Mouse (Mus musculus) myocyte (in vitro differentiated cells): ENCODE data around the gene Erp44.

Source experiments
- MYOD1 ChIP-seq, 3 experiments: IDR thresholded peaks; one replicate each; pipeline ENCODE4 v1.6.1; 2011; ENCODE audit warnings: control low read depth in 2 of 3, low read depth in 2 of 3, mild to moderate bottlenecking in 2 of 3, moderate library complexity in 1 of 3; ENCODE audit not compliant: insufficient read length in 2 of 3, control insufficient read depth in 1 of 3
- MYOG ChIP-seq, 3 experiments: IDR thresholded peaks; one replicate each; pipeline ENCODE4 v1.6.1; 2011; ENCODE audit warnings: control low read depth in 2 of 3, low read depth in 2 of 3, mild to moderate bottlenecking in 2 of 3; ENCODE audit not compliant: insufficient read length in 2 of 3, control insufficient read depth in 1 of 3, insufficient read depth in 1 of 3
- POLR2A ChIP-seq: IDR thresholded peaks from one replicate; pipeline ENCODE4 v1.6.1; 2011; ENCODE audit warnings: low read depth, mild to moderate bottlenecking, control low read depth, moderate library complexity; ENCODE audit not compliant: insufficient read length
- POLR2AphosphoS2 ChIP-seq: IDR thresholded peaks from one replicate; pipeline ENCODE4 v1.6.1; 2011; ENCODE audit warnings: low read depth, control low read depth; ENCODE audit not compliant: insufficient read length
- TCF12 ChIP-seq: IDR thresholded peaks from one replicate; pipeline ENCODE4 v1.6.1; 2011; ENCODE audit warnings: mild to moderate bottlenecking, control low read depth; ENCODE audit not compliant: poor library complexity, insufficient read depth, severe bottlenecking
- TCF3 ChIP-seq: IDR thresholded peaks from one replicate; pipeline ENCODE4 v1.6.1; 2011; ENCODE audit warnings: low read depth, control low read depth; ENCODE audit not compliant: insufficient read length
- USF1 ChIP-seq: IDR thresholded peaks from one replicate; pipeline ENCODE4 v1.6.1; 2011; ENCODE audit warnings: low read depth, mild to moderate bottlenecking, control low read depth, moderate library complexity

GRCm38 (mm10) chr4:48322095-48322494, 42.7 kb upstream of the Erp44 start:
- TF ChIP-seq POLR2A (no peak), TCF12 (no peak), MYOG (IDR thresholded peaks at IDR 0.05; ENCODE audit: control insufficient read depth in 1 of 3, insufficient read depth in 1 of 3, insufficient read length in 2 of 3, low read depth in 2 of 3) (no peak), TCF3 (no peak), MYOD1 (IDR thresholded peaks at IDR 0.05; ENCODE audit: control insufficient read depth in 1 of 3, insufficient read length in 2 of 3, low read depth in 2 of 3) (no peak), USF1 (no peak), POLR2AphosphoS2 (no peak)
